Mouse (Mus musculus) skeletal muscle tissue, adult 2 months (tissue): ENCODE measurements around the gene Col23a1.

Experiments used
- DNase-seq: peaks from one replicate; pipeline ENCODE4 v3.0.0-alpha.2; 2012; ENCODE audit warnings: low read depth, low spot score

The Col23a1 gene

GRCm38 (mm10) chr11:51430180-51430578 is 140.5 kb downstream of the Col23a1 start:
- DNase-seq: no peak

DNA sequence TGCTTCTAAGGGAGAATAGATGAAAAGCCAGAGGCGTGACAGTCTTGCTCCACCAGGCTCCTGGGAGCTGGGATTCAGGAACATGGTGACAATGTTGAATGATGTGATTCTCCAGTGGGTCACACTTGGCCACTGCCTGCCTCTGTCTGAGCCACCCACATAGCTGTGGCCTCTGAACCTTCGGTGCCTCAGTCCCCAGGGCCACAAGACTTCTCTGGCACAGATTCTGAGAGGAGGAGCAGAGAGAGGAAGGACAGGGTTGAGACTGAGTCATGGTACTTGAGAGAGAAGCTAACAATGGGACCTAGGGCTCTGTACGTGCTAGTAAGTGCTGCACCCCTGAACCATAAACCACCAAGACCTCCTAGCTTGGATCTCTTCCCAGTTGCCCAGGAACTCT is 141.6 kb downstream of the Col23a1 start:
- DNase-seq: no peak

GRCm38 (mm10) chr11:51431968-51432367 is 142.2 kb downstream of the Col23a1 start:
- DNase-seq: no peak

DNA sequence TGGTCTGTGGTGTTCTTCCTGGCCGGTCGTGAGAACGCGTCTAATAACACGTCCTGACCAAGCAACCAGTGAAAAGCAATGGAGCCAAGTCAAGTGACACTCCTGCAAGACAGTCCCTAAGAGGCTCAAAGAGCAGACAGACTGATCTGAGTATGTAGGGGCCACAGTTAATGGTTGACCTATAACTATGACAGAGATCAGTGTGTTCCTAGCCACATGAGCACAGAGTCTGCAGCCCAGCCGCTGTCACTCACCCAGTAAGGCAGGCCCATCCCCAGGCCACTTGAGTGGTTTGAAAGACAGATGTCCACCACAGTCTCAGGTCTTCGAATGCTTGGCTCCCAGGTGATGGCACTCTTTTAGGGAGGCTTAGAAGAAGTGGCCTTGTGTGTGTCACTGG is 152.3 kb downstream of the Col23a1 start:
- DNase-seq: no peak

DNA sequence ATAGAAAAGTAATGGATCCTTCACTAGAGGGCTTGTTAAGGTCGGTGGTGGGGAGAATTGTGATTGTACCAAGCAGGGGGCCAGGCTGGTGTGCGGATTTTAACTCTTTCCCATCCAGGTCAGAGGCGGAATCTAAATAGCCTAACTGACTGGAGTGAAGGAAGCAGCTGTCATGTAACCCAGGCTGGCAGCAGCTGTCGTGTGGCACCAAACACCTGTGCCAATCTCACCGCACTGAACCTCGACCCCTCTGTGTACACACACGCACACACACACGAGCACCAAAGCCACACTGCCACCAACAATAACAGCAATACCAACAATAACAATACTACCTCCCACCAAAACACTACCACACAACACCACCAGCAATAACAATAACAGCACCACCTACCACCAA is 152.9 kb downstream of the Col23a1 start:
- no peak for DNase-seq

DNA sequence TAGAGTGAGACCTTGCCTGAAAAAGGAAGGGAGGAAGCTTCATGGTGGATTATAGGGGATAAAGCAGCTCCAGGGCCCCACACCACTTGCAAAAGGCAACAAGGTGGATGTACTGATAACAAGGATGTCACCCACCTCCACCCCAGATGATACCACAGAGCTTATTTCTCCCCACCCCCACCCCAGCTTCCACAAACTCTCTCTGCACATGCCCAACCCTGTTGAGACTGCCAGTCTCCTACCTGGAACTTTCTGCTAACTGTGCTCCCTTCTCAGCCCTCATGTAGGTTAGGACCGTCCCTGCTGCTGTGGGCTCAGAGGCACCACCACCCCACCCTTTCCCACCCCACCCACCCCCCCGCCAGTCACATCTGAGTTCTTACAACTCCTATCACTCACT is 154.1 kb downstream of the Col23a1 start:
- no peak for DNase-seq

- no peak for DNase-seq
Observed at GRCm38 (mm10) chr11:51444649-51445048, 154.9 kb downstream of the Col23a1 start.

GRCm38 (mm10) chr11:51446711-51447425 is 157.1 kb downstream of the Col23a1 start:
- no peak for DNase-seq

GRCm38 (mm10) chr11:51448256-51448655 is 158.5 kb downstream of the Col23a1 start:
- no peak for DNase-seq

DNA sequence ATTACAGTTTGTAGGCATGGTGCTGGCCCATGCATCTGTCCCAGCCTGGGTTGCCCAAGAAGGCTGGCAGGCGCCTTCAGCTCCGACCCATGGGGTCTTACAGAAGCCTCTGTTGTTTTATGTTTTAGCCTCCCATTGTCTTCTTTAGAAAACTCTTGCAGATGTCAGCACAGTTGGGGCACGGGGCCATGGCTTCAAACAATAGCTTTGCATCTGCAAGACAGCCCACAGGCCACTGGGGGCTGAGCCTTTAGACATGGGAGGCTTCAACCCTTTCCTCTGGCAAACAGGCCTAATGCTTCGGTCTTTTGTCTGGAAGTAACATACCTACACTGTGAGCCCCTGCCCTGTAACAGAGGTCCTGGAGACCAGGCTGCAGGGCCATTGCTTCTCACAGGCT is 159.0 kb downstream of the Col23a1 start:
- no peak for DNase-seq

GRCm38 (mm10) chr11:51449881-51450280 is 160.2 kb downstream of the Col23a1 start:
- DNase-seq: no peak

DNA sequence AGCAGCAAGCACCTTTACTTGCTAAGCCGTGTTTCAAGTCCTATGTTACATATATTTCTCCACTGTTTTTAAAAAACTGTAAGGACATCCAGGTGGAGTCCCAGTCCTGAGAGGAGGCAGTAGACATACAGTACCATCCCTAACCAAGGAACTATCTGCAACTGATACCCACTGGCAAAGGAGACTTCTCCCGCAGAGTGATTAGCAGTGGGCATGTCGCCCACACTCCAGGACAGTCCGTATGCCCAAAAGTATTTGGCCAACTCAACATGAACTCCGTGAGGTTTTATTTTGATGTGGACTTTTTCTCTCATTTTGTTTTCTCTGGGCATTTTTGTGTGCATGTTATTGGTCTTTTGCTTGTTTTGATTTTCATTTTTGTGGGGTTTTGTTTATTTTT is 161.6 kb downstream of the Col23a1 start:
- no peak for DNase-seq

- DNase-seq: no peak
Observed at GRCm38 (mm10) chr11:51451925-51452324, 162.2 kb downstream of the Col23a1 start.

GRCm38 (mm10) chr11:51453742-51454141 is 164.0 kb downstream of the Col23a1 start:
- DNase-seq: no peak

DNA sequence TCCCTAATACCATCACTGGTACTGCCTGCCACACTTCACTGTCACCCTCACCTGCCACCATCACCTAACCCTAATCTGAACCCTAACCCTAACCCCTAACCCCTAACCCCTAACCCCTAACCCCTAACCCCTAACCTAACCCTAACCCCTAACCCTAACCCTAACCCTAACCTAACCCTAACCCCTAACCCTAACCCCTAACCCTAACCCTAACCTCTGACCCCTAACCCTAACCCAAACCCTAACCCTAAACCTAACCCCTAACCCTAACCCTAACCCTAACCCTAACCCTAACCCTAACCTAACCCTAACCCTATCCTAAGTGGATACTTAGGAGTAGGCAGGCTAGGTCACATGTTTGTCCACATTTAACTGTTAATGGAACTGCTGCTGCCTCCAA is 165.8 kb downstream of the Col23a1 start:
- no peak for DNase-seq

GRCm38 (mm10) chr11:51457624-51458023 is 167.9 kb downstream of the Col23a1 start:
- DNase-seq: no peak

DNA sequence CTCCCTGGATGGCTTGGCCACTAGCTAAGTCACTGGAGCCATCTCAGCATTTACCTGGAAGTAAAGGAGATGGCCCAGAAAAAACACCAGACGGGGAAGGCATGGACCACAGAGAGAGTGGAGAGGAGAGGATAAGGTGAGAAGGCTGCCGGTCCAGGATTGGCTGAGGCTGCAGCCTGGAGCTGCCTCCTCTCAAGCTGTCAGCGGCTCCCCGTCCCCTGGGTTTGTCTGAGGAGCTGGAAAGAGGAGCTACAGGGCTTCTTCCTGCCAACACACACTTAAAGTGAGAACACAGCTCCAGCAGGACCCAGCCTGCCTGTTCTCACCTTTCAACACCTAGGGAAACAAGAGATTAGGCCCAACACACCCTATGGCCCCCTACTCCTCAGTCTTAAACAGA is 168.9 kb downstream of the Col23a1 start:
- DNase-seq: no peak

DNA sequence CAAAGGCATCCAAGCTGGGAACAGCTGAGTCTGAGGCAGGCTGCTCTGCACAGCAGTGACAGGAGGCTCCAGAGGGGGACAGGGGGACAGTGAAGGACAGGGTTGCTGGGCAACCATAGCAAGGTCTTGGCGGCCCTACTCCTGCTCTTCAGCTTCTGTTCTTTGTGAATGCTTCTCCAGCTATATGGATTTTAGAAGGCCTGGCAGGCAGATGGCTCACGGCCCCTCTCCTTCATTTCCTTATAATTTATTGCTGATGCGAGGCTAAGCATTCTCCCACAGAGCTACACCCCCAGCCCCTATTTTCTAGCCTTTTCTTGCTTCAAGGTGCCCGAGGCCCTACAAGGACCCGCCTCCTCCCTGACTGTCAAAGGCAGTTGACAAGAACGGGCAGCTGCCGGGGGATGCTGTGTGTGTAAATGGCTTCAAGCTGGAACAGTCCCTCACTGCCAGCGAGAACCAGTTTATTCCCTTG is 169.9 kb downstream of the Col23a1 start:
- DNase-seq: no peak

- no peak for DNase-seq
Observed at GRCm38 (mm10) chr11:51468737-51469136, 179.0 kb downstream of the Col23a1 start.

DNA sequence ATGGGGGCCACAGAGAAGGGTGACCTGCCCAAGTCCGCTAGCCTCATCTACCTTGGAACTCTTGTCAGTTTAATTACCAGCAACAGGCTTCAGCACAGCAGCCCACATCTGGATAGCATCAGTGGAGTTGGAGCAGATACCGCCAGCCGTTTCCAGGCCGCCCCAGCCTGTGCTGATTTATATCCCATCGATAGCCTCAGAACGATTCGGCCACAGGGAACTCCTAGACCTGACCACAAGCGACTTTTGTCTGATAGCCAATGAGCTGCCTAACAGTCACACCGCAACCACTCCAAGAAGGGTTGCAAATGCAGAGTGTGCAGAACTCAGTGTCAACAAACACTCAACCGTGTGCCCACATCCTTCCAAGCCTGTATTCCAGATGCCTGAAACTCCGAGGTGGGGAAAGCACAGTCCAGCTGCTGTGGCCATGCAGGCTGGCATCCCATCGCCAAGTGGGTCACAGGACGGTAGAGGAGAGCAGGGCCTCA is 179.7 kb downstream of the Col23a1 start:
- peak; percentile 32 for DNase-seq

- no peak for DNase-seq
Observed at GRCm38 (mm10) chr11:51470383-51471144, 180.8 kb downstream of the Col23a1 start.

- DNase-seq: no peak
Observed at GRCm38 (mm10) chr11:51473686-51474085, 184.0 kb downstream of the Col23a1 start.

- no peak for DNase-seq
Observed at GRCm38 (mm10) chr11:51476543-51476942, 186.8 kb downstream of the Col23a1 start.
